Mouse (Mus musculus) neural tube, embryonic 13.5 days (tissue): ENCODE measurements around the gene Ptafr. TPM values are rescaled to one million over a fixed set of nuclear protein-coding genes. Genes with fewer than 3 reads are reported as not detected.

ENCODE experiments used
- ATAC-seq: fragments of 200-750 bp; cut with Nextera tagmentation; 2 replicates; pipeline ENCODE4 v1.8.0; 2017; ENCODE audit warnings: low read depth, mild to moderate bottlenecking, moderate TSS enrichment, moderate library complexity
- H3K27ac ChIP-seq: fragments of 300-500 bp; sonication (generic); replicated peaks from 2 replicates; pipeline ENCODE4 v1.5.1; 2015; ENCODE audit warnings: moderate library complexity, mild to moderate bottlenecking, inconsistent platforms
- H3K27me3 ChIP-seq: fragments of 300-500 bp; sonication (generic); 2 replicates; pipeline ENCODE4 v1.6.1; 2015; ENCODE audit warnings: mild to moderate bottlenecking, inconsistent platforms
- H3K36me3 ChIP-seq: fragments of 300-500 bp; sonication (generic); 2 replicates; pipeline ENCODE4 v1.6.1; 2015; ENCODE audit warnings: mild to moderate bottlenecking, inconsistent platforms
- H3K4me1 ChIP-seq: fragments of 300-500 bp; sonication (generic); replicated peaks from 2 replicates; pipeline ENCODE4 v1.6.1; 2015; ENCODE audit warnings: inconsistent platforms
- H3K4me2 ChIP-seq: fragments of 300-500 bp; sonication (generic); 2 replicates; pipeline ENCODE4 v1.6.1; 2015; ENCODE audit warnings: inconsistent platforms, mild to moderate bottlenecking, moderate library complexity
- H3K4me3 ChIP-seq: fragments of 300-500 bp; sonication (generic); 2 replicates; pipeline ENCODE4 v1.5.1; 2015; ENCODE audit warnings: mild to moderate bottlenecking, inconsistent platforms
- H3K9ac ChIP-seq: fragments of 300-500 bp; sonication (generic); 2 replicates; pipeline ENCODE4 v1.6.1; 2015; ENCODE audit warnings: moderate library complexity, mild to moderate bottlenecking, inconsistent platforms
- H3K9me3 ChIP-seq: fragments of 300-500 bp; sonication (generic); 2 replicates; pipeline ENCODE4 v1.6.1; 2016; ENCODE audit warnings: inconsistent platforms
- whole genome bisulfite sequencing: fragments of 180-500 bp; shearing (Covaris S2); methylation state at CpG from one replicate; pipeline ENCODE4 v1.1.7; 2015; 5-methylcytosine and 5-hydroxymethylcytosine counted together
- polyA plus RNA-seq: library from polyadenylated mRNA; unstranded; fragments of >200 nt; fragmentation: Nextera tagmentation; extraction: Ambion mirVana; gene quantifications from 2 replicates; pipeline ENCODE4 v1.2.1, GENCODE M21; 2015

Ptafr gene
- polyA plus RNA-seq, 1 experiment from 2014 or later: 0.80 TPM

DNA sequence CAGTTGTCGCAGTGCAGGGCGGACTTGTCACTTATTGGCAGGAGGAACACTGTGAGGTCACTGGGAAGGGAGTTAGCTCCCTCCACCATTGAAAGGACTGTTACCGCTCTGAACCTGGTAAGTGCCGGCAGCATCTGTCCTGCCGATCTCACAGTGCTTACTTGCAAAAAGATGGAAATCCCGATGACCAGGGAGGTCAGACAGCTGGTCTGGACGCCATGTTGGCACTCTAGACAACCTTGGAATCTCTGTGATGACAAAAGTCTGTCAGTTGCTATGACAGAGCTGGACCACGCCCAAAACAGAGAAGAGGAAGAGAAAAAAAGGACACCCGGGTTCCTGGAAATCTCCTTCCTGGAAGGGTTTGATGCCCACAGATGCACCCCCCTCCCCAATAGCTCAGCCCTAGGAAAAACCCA, 3.5 kb downstream of the Ptafr start:
- no peaks in the 10 kb centered on the region for H3K4me1 ChIP-seq
- no peak overlapping the region for H3K4me2 ChIP-seq
- H3K27ac ChIP-seq: no peak overlapping the region
- no peak for ATAC-seq
- H3K9me3 ChIP-seq: no peaks in the 10 kb centered on the region
- H3K4me3 ChIP-seq: no peak overlapping the region
- WGBS: 75% methylated on average over 9 of the region's 9 CpGs
- no peak overlapping the region for H3K9ac ChIP-seq
- H3K27me3 ChIP-seq: no peaks in the 10 kb centered on the region
- H3K36me3 ChIP-seq: no peaks in the 10 kb centered on the region

DNA sequence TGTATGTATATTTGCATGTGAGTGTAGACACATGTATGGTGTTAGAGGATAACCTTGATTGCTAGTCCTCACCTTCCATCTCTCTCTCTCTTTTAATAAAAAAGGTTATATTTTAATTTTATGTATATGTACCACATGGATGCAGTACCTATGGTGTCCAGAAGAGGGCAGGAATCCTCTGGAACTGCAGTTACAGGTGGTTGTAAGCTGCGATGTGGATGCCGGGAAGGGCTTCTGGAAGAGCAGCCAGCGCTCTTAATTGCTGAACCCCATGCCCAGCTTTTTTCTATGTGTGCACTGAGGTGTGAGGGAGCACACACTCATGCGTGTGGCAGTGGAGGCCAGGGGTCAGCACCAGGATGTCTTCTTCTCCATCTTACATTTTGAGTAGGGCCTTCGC, 5.2 kb downstream of the Ptafr start:
- no peaks in the 10 kb centered on the region for H3K36me3 ChIP-seq
- no peaks in the 10 kb centered on the region for H3K4me1 ChIP-seq
- no peak overlapping the region for H3K9ac ChIP-seq
- no peak overlapping the region for H3K27ac ChIP-seq
- H3K27me3 ChIP-seq: no peaks in the 10 kb centered on the region
- H3K4me2 ChIP-seq: no peak overlapping the region
- no peak overlapping the region for H3K4me3 ChIP-seq
- 87% methylated on average over 5 of the region's 5 CpGs for WGBS
- no peak for ATAC-seq
- H3K9me3 ChIP-seq: no peaks in the 10 kb centered on the region

DNA sequence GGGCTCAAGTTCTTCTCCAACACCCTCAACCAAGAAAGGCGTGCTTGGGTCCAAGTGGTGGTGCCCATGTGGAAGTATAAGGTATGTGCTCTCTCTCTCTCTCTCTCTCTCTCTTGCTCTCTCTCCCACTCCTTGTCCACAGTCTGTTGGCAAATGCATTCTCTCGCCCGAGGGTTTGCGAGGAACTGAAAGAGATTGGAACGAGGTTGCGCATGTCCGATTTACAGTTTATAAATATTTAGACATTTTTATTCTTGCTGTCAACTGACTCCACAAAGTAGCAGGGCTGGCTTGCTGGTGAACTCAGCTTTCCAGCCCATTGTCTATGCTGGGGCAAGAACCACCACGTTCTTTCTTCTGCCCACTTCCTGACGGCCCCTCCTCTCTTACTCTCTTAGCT, 7.3 kb downstream of the Ptafr start:
- WGBS: 91% methylated on average over 9 of the region's 9 CpGs
- Histone ChIP-seq H3K4me1 (no peaks in the 10 kb centered on the region), H3K36me3 (no peaks in the 10 kb centered on the region), H3K4me3 (no peak overlapping the region), H3K9ac (no peak overlapping the region), H3K27ac (no peak overlapping the region), H3K27me3 (no peaks in the 10 kb centered on the region), H3K9me3 (no peaks in the 10 kb centered on the region), H3K4me2 (no peak overlapping the region)
- ATAC-seq: no peak

DNA sequence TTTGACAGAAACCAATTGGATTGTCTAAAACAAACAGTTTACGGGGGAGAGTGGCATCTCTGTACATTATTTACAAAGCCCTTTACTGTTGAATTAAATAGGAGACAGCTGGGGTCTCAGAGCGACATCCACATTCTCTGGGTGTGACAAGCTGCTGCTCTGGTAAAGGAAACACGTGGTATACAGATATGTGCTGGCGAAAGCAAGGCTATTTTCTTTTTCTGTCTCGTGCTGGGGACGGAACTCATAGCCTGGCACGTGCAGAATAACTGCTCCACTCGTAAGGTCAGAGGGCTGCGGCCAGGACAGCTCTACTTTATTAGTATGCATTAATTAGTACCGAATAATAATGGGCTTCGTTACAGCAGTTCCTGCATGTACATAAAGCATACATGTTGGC, 9.5 kb downstream of the Ptafr start:
- Histone ChIP-seq H3K9me3 (no peaks in the 10 kb centered on the region), H3K27ac (no peak overlapping the region), H3K4me1 (no peaks in the 10 kb centered on the region), H3K9ac (no peak overlapping the region), H3K4me2 (no peak overlapping the region), H3K4me3 (no peak overlapping the region), H3K27me3 (no peaks in the 10 kb centered on the region), H3K36me3 (no peaks in the 10 kb centered on the region)
- WGBS: 70% methylated on average over 11 of the region's 11 CpGs
- no peak for ATAC-seq

DNA sequence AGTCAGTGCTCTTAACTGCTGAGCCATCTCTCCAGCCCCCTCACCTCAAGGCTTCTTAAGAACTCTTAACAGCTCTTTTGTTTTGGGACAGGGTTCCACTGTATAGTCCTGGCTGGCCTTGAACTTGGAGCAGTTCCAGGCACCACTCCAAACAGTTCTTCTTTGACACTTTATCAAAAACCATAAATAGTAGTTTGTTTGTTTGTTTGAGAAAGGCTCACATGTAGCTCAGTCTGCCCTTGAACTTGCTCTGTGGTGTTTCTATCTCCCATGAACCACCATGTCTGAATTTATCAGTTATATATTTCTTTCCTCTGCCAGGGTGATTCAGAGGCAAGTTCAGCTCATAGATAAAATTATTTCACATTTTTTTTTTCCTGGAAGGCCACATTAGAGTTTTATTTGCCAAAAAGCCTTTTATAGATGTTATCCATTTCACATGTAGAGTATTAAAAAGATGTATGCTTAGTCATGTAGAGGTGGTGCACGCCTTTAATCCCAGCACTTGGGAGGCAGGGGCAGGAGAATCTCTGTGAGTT, 11.0 kb downstream of the Ptafr start:
- ATAC-seq: no peak
- H3K4me3 ChIP-seq: no peak overlapping the region
- H3K9me3 ChIP-seq: no peaks in the 10 kb centered on the region
- 85% methylated on average over 1 of the region's 1 CpGs for WGBS
- no peak overlapping the region for H3K4me2 ChIP-seq
- H3K4me1 ChIP-seq: no peaks in the 10 kb centered on the region
- H3K27me3 ChIP-seq: no peaks in the 10 kb centered on the region
- no peaks in the 10 kb centered on the region for H3K36me3 ChIP-seq
- no peak overlapping the region for H3K9ac ChIP-seq
- no peak overlapping the region for H3K27ac ChIP-seq

DNA sequence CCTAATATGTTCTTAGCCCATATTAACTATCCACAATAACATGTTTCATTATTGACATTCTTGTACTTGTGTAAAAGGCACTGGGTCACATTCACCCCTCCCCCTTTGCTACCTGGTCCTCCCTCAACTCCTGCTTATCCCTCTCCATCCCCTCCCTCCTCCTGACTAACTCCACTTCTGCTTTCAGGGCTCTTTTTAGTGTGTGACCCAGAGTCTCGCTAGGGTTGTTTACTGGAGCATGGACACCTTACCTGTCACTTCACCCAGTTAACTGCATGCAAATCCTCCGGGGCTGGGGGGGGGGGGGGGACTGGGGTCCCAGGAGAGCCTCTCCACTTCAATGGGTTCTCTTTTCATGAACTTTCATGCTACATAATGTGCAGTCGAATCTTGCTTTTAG, 19.9 kb downstream of the Ptafr start:
- no peaks in the 10 kb centered on the region for H3K36me3 ChIP-seq
- WGBS: 67% methylated on average over 3 of the region's 3 CpGs
- no peak overlapping the region for H3K27ac ChIP-seq
- no peak for ATAC-seq
- H3K4me2 ChIP-seq: no peak overlapping the region
- H3K9ac ChIP-seq: no peak overlapping the region
- H3K9me3 ChIP-seq: no peaks in the 10 kb centered on the region; the same call in 1 of the 2 replicates
- no peaks in the 10 kb centered on the region for H3K27me3 ChIP-seq
- no peaks in the 10 kb centered on the region for H3K4me1 ChIP-seq
- H3K4me3 ChIP-seq: no peak overlapping the region

DNA sequence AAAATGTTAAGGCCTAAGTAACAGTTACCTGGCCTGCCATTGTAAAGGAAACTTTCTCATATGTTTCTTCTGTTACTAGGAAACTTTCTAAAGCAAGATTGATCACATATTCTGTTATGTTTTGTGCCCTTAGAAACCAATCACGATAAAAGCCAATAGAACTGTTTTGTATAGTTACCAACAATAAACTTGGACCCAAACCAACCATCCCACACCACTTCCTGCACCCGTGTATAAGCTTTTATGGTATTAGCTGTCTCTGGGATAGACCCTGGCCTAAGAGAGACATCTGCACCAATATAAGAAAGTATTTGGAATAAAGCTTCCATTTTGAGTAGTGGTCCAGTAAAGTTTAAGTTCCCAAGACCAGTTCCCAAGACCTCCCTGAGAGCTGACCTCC, 21.1 kb downstream of the Ptafr start:
- no peak for ATAC-seq
- H3K9ac ChIP-seq: no peak overlapping the region
- H3K4me1 ChIP-seq: no peaks in the 10 kb centered on the region
- H3K4me2 ChIP-seq: no peak overlapping the region
- H3K4me3 ChIP-seq: no peak overlapping the region
- no peaks in the 10 kb centered on the region; the same call in 1 of the 2 replicates for H3K9me3 ChIP-seq
- H3K27ac ChIP-seq: no peak overlapping the region
- no peaks in the 10 kb centered on the region for H3K36me3 ChIP-seq
- H3K27me3 ChIP-seq: no peaks in the 10 kb centered on the region
- 85% methylated on average over 2 of the region's 2 CpGs for WGBS

DNA sequence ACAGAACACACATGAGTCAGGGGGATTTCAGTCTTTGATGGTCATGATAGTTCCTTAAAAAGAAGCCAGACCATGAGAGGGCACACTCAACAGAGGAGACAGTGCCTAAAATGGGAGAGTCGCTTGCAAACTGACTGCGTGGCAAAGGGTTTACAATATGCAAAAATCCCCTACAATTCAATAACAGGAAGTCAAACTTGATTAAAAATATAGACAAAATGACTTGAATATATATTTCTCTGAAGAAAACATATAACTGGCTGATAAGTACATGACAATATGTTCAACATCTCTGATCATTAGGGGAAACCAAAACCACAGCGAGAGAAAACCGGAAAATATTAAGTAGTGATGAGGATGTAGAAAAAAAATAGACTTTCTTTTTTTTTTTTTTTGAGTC, 22.4 kb downstream of the Ptafr start:
- Histone ChIP-seq H3K27ac (no peak overlapping the region), H3K4me3 (no peak overlapping the region), H3K36me3 (no peaks in the 10 kb centered on the region), H3K9me3 (no peaks in the 10 kb centered on the region; the same call in 1 of the 2 replicates), H3K4me1 (no peaks in the 10 kb centered on the region), H3K9ac (no peak overlapping the region), H3K27me3 (no peaks in the 10 kb centered on the region), H3K4me2 (no peak overlapping the region)
- no peak for ATAC-seq
- 95% methylated on average over 4 of the region's 4 CpGs for WGBS

DNA sequence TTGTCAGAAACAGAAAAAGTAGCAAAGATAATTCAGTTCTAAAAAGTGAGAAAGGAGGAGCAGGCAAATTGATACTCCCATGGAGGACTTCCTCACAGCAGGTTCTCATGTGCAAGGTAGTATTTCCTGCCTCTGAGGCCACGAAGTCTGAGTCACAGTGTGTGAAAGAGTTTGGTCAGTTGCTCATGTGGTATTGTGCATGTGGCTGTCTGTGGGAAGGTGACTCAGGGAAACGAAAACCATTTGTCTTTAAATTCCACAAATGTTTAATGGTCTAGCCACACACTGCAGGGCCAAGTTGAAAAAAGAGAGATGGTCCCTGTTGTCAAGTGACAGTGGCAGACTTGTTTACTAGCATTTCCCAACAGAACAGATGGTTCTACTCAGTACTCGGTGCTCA, 24.6 kb downstream of the Ptafr start:
- H3K9ac ChIP-seq: no peak overlapping the region
- H3K27me3 ChIP-seq: no peaks in the 10 kb centered on the region
- H3K36me3 ChIP-seq: no peaks in the 10 kb centered on the region
- ATAC-seq: no peak
- H3K4me2 ChIP-seq: no peak overlapping the region
- no peaks in the 10 kb centered on the region for H3K4me1 ChIP-seq
- no peak overlapping the region for H3K27ac ChIP-seq
- H3K4me3 ChIP-seq: no peak overlapping the region
- WGBS: 79% methylated on average over 3 of the region's 3 CpGs
- H3K9me3 ChIP-seq: no peaks in the 10 kb centered on the region; the same call in 1 of the 2 replicates

DNA sequence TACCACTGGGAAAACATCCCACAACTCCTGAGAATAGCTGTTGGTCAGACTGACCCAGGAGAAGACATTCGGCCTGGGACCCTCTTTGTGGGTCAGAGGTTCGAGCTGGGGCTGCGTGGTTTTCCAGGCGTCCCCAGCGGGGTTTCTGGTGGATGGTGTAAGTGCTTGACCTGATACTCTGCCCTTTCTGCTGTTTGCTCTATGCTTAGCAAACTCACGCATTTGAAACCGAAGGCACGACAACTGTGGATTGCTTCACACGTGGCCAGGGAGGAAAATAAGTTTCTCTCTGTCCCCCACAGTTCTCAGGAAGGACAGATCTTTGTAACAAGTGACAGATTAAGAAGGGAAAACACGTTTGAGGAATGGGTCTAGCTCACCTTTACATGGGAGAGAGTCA, 26.8 kb downstream of the Ptafr start:
- no peak for ATAC-seq
- H3K4me2 ChIP-seq: no peak overlapping the region
- no peaks in the 10 kb centered on the region for H3K27me3 ChIP-seq
- H3K36me3 ChIP-seq: no peaks in the 10 kb centered on the region
- H3K4me1 ChIP-seq: no peaks in the 10 kb centered on the region
- H3K9me3 ChIP-seq: no peaks in the 10 kb centered on the region; the same call in 1 of the 2 replicates
- WGBS: 87% methylated on average over 10 of the region's 10 CpGs
- no peak overlapping the region for H3K9ac ChIP-seq
- no peak overlapping the region for H3K4me3 ChIP-seq
- no peak overlapping the region for H3K27ac ChIP-seq

DNA sequence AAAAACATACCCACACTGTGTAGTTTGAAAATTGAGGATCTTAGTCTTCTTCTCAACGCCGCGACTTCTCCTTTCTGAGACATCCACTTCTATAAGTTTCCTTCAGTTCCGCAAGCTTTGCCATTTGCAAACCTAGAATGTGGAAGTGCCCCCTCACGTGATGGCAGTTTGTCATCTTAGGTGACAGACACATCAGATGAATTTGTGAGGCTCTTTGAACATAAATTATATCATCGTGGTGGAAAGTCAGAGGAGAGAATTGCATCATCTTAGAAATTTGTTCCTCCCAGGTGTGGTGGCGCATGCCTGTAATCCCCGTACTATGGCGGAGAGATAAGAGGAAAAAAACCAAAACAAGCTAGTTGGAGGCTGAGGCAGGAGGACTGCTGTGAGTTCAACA, 29.1 kb downstream of the Ptafr start:
- Histone ChIP-seq H3K4me3 (no peak overlapping the region), H3K36me3 (no peaks in the 10 kb centered on the region), H3K4me2 (no peak overlapping the region), H3K9me3 (no peaks in the 10 kb centered on the region; the same call in 1 of the 2 replicates), H3K4me1 (no peaks in the 10 kb centered on the region), H3K9ac (no peak overlapping the region), H3K27ac (no peak overlapping the region), H3K27me3 (no peaks in the 10 kb centered on the region)
- WGBS: 93% methylated on average over 9 of the region's 9 CpGs
- no peak for ATAC-seq

DNA sequence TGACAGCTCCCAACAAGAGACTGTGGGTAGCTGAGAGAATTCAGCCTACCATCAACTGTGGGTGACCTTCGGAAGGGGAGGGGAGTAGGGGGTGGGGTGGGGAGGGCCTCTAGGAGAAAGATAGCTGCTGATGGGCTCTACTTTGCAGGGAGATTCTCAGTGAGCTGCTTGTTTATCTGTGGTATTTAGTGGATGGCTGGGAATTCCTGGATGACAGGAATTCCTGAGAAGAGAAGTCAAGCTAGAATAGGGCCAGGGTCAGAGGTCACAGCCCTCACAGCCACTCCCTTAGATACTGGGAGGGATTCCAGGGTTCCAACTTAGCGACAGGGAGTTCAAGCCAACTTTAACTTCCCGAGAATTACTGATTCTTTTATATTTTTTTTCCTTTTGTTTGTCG, 30.3 kb downstream of the Ptafr start:
- Histone ChIP-seq H3K27ac (no peak overlapping the region), H3K4me3 (no peak overlapping the region), H3K27me3 (no peaks in the 10 kb centered on the region), H3K9me3 (no peaks in the 10 kb centered on the region), H3K4me2 (no peak overlapping the region), H3K9ac (no peak overlapping the region), H3K4me1 (no peaks in the 10 kb centered on the region), H3K36me3 (no peaks in the 10 kb centered on the region)
- 45% methylated on average over 4 of the region's 4 CpGs for WGBS
- ATAC-seq: no peak

DNA sequence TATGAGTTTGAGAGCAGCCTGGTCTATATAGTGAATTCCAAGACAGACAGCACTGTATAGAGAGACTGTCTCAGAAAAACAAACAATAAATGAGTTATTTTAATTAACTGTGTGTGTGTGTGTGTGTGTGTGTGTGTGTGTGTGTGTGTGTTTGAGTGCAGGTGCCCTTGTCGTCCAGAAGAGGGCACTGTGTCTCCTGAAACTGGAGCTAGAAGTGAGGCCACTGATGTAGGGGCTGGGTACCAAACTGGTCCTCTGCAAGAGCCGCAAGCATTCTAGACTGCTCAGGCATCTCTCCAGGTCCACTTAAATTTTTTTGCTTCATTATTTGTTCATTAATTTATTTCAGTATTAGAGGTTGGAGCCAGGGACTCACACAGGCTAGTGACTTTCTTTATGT, 35.0 kb downstream of the Ptafr start:
- H3K9me3 ChIP-seq: no peaks in the 10 kb centered on the region
- no peak overlapping the region for H3K4me2 ChIP-seq
- 86% methylated on average over 2 of the region's 2 CpGs for WGBS
- no peaks in the 10 kb centered on the region for H3K27me3 ChIP-seq
- ATAC-seq: no peak
- H3K36me3 ChIP-seq: no peaks in the 10 kb centered on the region
- H3K27ac ChIP-seq: no peak overlapping the region
- H3K9ac ChIP-seq: no peak overlapping the region
- H3K4me1 ChIP-seq: no peaks in the 10 kb centered on the region
- H3K4me3 ChIP-seq: no peak overlapping the region
